Mouse (Mus musculus) stomach, embryonic 16.5 days (tissue): Measurements from ENCODE around the gene Syt8. TPM values are rescaled to one million over a fixed set of nuclear protein-coding genes. Genes with fewer than 3 reads are reported as not detected.
A peak's percentile ranks its signal among the peaks of the same experiment; 100 is the strongest.

ENCODE experiments used
- ATAC-seq: fragments of 200-750 bp; cut with Nextera tagmentation; 2 replicates; pipeline ENCODE4 v1.8.0; 2017; ENCODE audit warnings: moderate number of reproducible peaks, moderate TSS enrichment; ENCODE audit not compliant: insufficient read depth, low FRiP score
- H3K27ac ChIP-seq: fragments of 300-500 bp; sonication (generic); 2 replicates; pipeline ENCODE4 v1.5.1; 2014; ENCODE audit warnings: low read length
- H3K27me3 ChIP-seq: fragments of 300-500 bp; sonication (generic); 2 replicates; pipeline ENCODE4 v1.6.1; 2014; ENCODE audit warnings: low read length, control low read depth, mixed read lengths; ENCODE audit not compliant: control insufficient read depth, insufficient read depth
- H3K36me3 ChIP-seq: fragments of 300-500 bp; sonication (generic); 2 replicates; pipeline ENCODE4 v1.6.1; 2014; ENCODE audit warnings: low read length; ENCODE audit not compliant: control insufficient read depth, insufficient read depth
- H3K4me1 ChIP-seq: fragments of 300-500 bp; sonication (generic); 2 replicates; pipeline ENCODE4 v1.6.1; 2014; ENCODE audit warnings: low read length, control low read depth, mixed read lengths; ENCODE audit not compliant: control insufficient read depth, insufficient read depth
- H3K4me2 ChIP-seq: fragments of 300-500 bp; sonication (generic); 2 replicates; pipeline ENCODE4 v1.6.1; 2014; ENCODE audit warnings: low read depth, low read length, mixed read lengths
- H3K4me3 ChIP-seq: fragments of 300-500 bp; sonication (generic); replicated peaks from 2 replicates; pipeline ENCODE4 v1.5.1; 2014; ENCODE audit warnings: mild to moderate bottlenecking, low read length
- H3K9ac ChIP-seq: fragments of 300-500 bp; sonication (generic); 2 replicates; pipeline ENCODE4 v1.6.1; 2014; ENCODE audit warnings: low read length
- H3K9me3 ChIP-seq: fragments of 300-500 bp; sonication (generic); replicated peaks from 2 replicates; pipeline ENCODE4 v1.6.1; 2016; ENCODE audit warnings: low read length, control low read depth; ENCODE audit not compliant: control insufficient read depth
- WGBS: fragments of 180-500 bp; shearing (Covaris S2); extraction: QIAGEN DNeasy Blood & Tissue Kit; methylation state at CpG from one replicate; pipeline ENCODE4 v1.1.7; 2014; 5-methylcytosine and 5-hydroxymethylcytosine counted together
- polyA plus RNA-seq: library from polyadenylated mRNA; unstranded; fragments of >200 nt; fragmentation: Nextera tagmentation; extraction: Ambion mirVana; gene quantifications from 2 replicates; pipeline ENCODE4 v1.2.1, GENCODE M21; 2015

The Syt8 gene
- polyA plus RNA-seq, 1 experiment from 2014 or later = 31.1 TPM

- Histone ChIP-seq H3K4me1 (peaks cover 35% of the 10 kb centered on the region), H3K9ac (peak overlapping the region; percentile 80), H3K27me3 (no peaks in the 10 kb centered on the region), H3K4me2 (peak overlapping the region; percentile 65), H3K9me3 (no peaks in the 10 kb centered on the region), H3K27ac (peak overlapping the region; percentile 97), H3K36me3 (no peaks in the 10 kb centered on the region), H3K4me3 (peak overlapping the region; percentile 48)
- ATAC-seq = peak; percentile 71
- WGBS = 52% methylated on average over 14 of the region's 14 CpGs
Measured at GRCm38 (mm10) chr7:142474799-142475198, 40.1 kb downstream of the Syt8 start.

DNA sequence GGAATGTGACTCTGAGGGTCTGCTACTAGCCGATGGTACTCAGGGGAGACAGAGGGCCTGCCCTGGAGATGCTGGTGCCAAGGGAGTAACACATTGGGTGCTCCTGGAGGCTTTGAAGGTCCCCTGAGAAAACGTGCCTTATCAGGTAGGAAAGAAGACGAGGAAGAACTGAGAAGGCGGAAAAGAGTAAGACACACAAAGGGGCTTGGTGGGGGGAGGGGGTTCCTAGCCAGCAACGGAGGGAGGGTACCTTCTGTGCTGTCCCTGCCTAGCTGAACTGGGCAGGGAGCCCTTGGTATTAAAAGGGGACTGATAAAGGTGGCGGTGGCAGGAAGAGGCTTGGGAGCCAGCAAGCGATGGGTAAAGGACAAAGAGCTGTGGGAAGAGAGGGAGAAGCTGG, 41.0 kb downstream of the Syt8 start:
- H3K9ac ChIP-seq = peak overlapping the region; percentile 80
- no peaks in the 10 kb centered on the region for H3K36me3 ChIP-seq
- WGBS = 51% methylated on average over 7 of the region's 7 CpGs
- peak overlapping the region; percentile 65 for H3K4me2 ChIP-seq
- H3K4me3 ChIP-seq = peak overlapping the region; percentile 48
- peak overlapping the region; percentile 97 for H3K27ac ChIP-seq
- peaks cover 39% of the 10 kb centered on the region for H3K4me1 ChIP-seq
- H3K27me3 ChIP-seq = no peaks in the 10 kb centered on the region
- no peak for ATAC-seq
- H3K9me3 ChIP-seq = no peaks in the 10 kb centered on the region

DNA sequence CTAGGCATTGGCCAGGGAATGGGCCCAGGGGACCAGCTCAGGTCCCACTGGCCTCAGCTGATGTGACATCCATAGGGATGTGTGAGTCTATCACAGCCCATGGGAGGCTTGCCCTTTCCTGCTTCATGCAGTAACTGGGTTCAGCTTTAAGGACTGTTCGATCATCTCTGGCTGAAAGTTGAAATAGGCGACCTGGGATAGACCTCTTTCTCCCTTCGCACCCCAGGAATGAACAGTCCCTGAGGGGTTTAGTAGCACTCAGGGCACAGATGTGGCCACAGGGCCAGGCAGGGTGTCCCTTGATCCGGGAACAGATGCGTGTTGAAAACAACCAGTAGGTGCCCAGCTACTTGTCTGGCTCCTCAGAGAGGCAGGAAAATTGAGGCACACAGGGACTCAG, 41.6 kb downstream of the Syt8 start:
- Histone ChIP-seq H3K4me3 (peak overlapping the region; percentile 48), H3K4me2 (peak overlapping the region; percentile 65), H3K9ac (peak overlapping the region; percentile 80), H3K27me3 (no peaks in the 10 kb centered on the region), H3K9me3 (no peaks in the 10 kb centered on the region), H3K36me3 (no peaks in the 10 kb centered on the region), H3K4me1 (peaks cover 39% of the 10 kb centered on the region), H3K27ac (peak overlapping the region; percentile 97)
- ATAC-seq = no peak
- WGBS = 77% methylated on average over 5 of the region's 5 CpGs

GRCm38 (mm10) chr7:142476795-142477452, 42.3 kb downstream of the Syt8 start:
- Histone ChIP-seq H3K9me3 (no peaks in the 10 kb centered on the region), H3K27me3 (no peaks in the 10 kb centered on the region), H3K9ac (peak overlapping the region; percentile 80), H3K27ac (peak overlapping the region; percentile 97), H3K36me3 (no peaks in the 10 kb centered on the region), H3K4me3 (peak overlapping the region; percentile 48), H3K4me2 (peak overlapping the region; percentile 65), H3K4me1 (peaks cover 40% of the 10 kb centered on the region)
- WGBS = 61% methylated on average over 13 of the region's 13 CpGs
- no peak for ATAC-seq

DNA sequence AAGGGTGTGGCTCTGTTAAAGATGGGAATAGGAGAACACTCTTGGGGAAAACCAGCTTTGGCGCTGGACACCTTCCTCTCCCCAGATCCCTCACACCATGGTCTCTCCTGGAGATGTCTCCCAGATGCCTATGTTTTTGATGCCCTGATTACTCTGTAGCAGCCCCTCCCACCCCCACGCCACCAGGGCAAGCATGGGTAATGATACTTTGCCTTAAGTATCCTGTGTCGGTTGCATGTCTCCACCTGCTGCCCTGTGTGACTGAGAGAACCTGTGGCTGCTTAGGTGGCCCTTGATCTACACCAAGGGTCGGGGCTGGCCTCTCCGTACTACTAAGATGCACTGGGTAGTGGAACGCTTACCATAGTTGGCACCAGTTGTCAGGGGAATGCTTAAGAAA, 43.4 kb downstream of the Syt8 start:
- Histone ChIP-seq H3K36me3 (no peaks in the 10 kb centered on the region), H3K9me3 (no peaks in the 10 kb centered on the region), H3K9ac (peak overlapping the region; percentile 80), H3K4me3 (peak overlapping the region; percentile 48), H3K4me2 (peak overlapping the region; percentile 65), H3K27ac (peak overlapping the region; percentile 97), H3K4me1 (peaks cover 47% of the 10 kb centered on the region), H3K27me3 (no peaks in the 10 kb centered on the region)
- ATAC-seq = no peak
- 83% methylated on average over 6 of the region's 6 CpGs for whole genome bisulfite sequencing

DNA sequence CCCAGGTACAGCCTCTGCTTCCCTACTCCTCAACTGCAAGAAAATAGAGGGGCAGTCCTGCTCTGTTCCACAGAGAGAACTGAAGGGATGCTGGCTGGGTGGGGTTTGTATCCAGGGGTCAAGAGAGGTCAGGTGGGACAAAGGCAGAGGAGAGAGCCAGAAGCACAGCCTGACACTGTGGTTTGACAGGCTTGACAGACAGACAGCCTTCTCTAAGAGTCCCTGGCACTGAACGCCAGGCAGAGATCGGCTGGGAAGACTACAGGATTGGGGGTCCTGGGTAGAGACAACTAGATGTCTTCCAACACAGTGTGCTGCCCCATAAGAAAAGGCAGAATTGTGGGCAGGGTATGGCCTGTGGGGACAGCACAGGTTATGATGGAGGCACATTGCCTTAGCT, 43.9 kb downstream of the Syt8 start:
- no peaks in the 10 kb centered on the region for H3K36me3 ChIP-seq
- peak overlapping the region; percentile 65 for H3K4me2 ChIP-seq
- H3K9me3 ChIP-seq = no peaks in the 10 kb centered on the region
- peak overlapping the region; percentile 80 for H3K9ac ChIP-seq
- no peak for ATAC-seq
- no peaks in the 10 kb centered on the region for H3K27me3 ChIP-seq
- WGBS = 89% methylated on average over 2 of the region's 2 CpGs
- H3K4me3 ChIP-seq = peak overlapping the region; percentile 48
- H3K4me1 ChIP-seq = peaks cover 53% of the 10 kb centered on the region
- H3K27ac ChIP-seq = peak overlapping the region; percentile 97

DNA sequence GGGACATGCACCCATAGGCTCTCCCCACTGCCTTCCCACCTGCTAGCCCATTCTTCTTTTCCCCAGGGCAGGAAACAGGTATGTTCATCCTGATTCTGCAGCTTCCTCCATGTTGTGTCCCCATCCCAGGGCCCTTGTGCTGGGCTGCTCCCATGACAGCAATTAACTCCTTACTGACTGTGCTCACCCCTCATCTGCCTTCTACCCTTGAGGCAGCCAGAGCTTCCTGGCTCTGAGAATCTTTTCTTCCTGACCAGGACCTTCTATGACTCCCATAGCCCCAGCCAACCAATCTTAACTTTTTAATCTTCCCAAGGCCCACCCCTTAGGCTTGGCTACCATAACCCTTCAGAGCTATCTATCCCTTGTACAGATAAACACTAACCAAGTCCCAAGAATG, 44.7 kb downstream of the Syt8 start:
- Histone ChIP-seq H3K9ac (peak overlapping the region; percentile 80), H3K4me3 (peak overlapping the region; percentile 48), H3K27me3 (no peaks in the 10 kb centered on the region), H3K9me3 (no peaks in the 10 kb centered on the region), H3K36me3 (no peaks in the 10 kb centered on the region), H3K4me1 (peaks cover 60% of the 10 kb centered on the region), H3K27ac (peak overlapping the region; percentile 97), H3K4me2 (peak overlapping the region; percentile 65)
- ATAC-seq = no peak

GRCm38 (mm10) chr7:142479886-142480285, 45.2 kb downstream of the Syt8 start:
- Histone ChIP-seq H3K4me1 (peaks cover 61% of the 10 kb centered on the region), H3K27ac (peak overlapping the region; percentile 97), H3K4me3 (peak overlapping the region; percentile 48), H3K9me3 (no peaks in the 10 kb centered on the region), H3K27me3 (no peaks in the 10 kb centered on the region), H3K36me3 (no peaks in the 10 kb centered on the region), H3K9ac (peak overlapping the region; percentile 80), H3K4me2 (peak overlapping the region; percentile 65)
- ATAC-seq = no peak
- 83% methylated on average over 3 of the region's 3 CpGs for WGBS

GRCm38 (mm10) chr7:142480661-142481060, 46.0 kb downstream of the Syt8 start:
- WGBS = 81% methylated on average over 3 of the region's 3 CpGs
- H3K4me3 ChIP-seq = peak overlapping the region; percentile 34; the same call in 1 of the 2 replicates
- peak overlapping the region; percentile 65 for H3K4me2 ChIP-seq
- H3K27me3 ChIP-seq = no peaks in the 10 kb centered on the region
- ATAC-seq = no peak
- peaks cover 69% of the 10 kb centered on the region for H3K4me1 ChIP-seq
- no peaks in the 10 kb centered on the region; the same call in 1 of the 2 replicates for H3K36me3 ChIP-seq
- H3K27ac ChIP-seq = peak overlapping the region; percentile 97
- no peaks in the 10 kb centered on the region for H3K9me3 ChIP-seq
- peak overlapping the region; percentile 80 for H3K9ac ChIP-seq
